Mouse (Mus musculus) olfactory bulb, adult 2 months (tissue): ENCODE data around the gene Vac14.

Source experiments
- CTCF ChIP-seq: fragments of 200-500 bp; IDR thresholded peaks from 2 replicates; pipeline ENCODE4 v1.5.1; 2012; ENCODE audit warnings: low read depth, mild to moderate bottlenecking, low read length, moderate library complexity; ENCODE audit not compliant: insufficient read depth
- POLR2A ChIP-seq: fragments of 200-500 bp; IDR thresholded peaks from 2 replicates; pipeline ENCODE4 v1.6.1; 2012; ENCODE audit warnings: mild to moderate bottlenecking, low read depth, low read length, moderate library complexity; ENCODE audit not compliant: insufficient read depth

- no peak for TF ChIP-seq CTCF
- TF ChIP-seq POLR2A, result no peak
Measured at GRCm38 (mm10) chr8:110718209-110718968, 100.0 kb downstream of the Vac14 start.
